Mouse (Mus musculus) heart, embryonic 16.5 days (tissue): Measurements from ENCODE around the gene Batf. TPM values are rescaled to one million over a fixed set of nuclear protein-coding genes. Genes with fewer than 3 reads are reported as not detected.
"Not testable (repeated sequence)": the region's sequence is repeated elsewhere in the genome, so short reads cannot be mapped to it uniquely, and the experiment has no call there.

ENCODE experiments used
- ATAC-seq: fragments of 200-750 bp; cut with Nextera tagmentation; replicated peaks from 2 replicates; pipeline ENCODE4 v1.8.0; 2017; ENCODE audit warnings: moderate number of reproducible peaks; ENCODE audit not compliant: insufficient read depth, low FRiP score; ENCODE audit errors: extremely low read depth
- H3K27ac ChIP-seq: fragments of 300-500 bp; sonication (generic); 2 replicates; pipeline ENCODE4 v1.5.1; 2014; ENCODE audit warnings: mild to moderate bottlenecking, low read length, control low read depth, moderate library complexity
- H3K27me3 ChIP-seq: fragments of 300-500 bp; sonication (generic); 2 replicates; pipeline ENCODE4 v1.6.1; 2014; ENCODE audit warnings: low read length, mixed read lengths; ENCODE audit not compliant: control insufficient read depth, insufficient read depth
- H3K36me3 ChIP-seq: fragments of 300-500 bp; sonication (generic); 2 replicates; pipeline ENCODE4 v1.6.1; 2014; ENCODE audit not compliant: control insufficient read depth, insufficient read depth
- H3K4me1 ChIP-seq: fragments of 300-500 bp; sonication (generic); 2 replicates; pipeline ENCODE4 v1.6.1; 2014; ENCODE audit warnings: low read length, mixed read lengths; ENCODE audit not compliant: control insufficient read depth, insufficient read depth
- H3K4me2 ChIP-seq: fragments of 300-500 bp; sonication (generic); 2 replicates; pipeline ENCODE4 v1.6.1; 2014; ENCODE audit warnings: low read depth, mild to moderate bottlenecking, control low read depth, low read length
- H3K4me3 ChIP-seq: fragments of 300-500 bp; sonication (generic); 2 replicates; pipeline ENCODE4 v1.5.1; 2014; ENCODE audit warnings: mild to moderate bottlenecking, control low read depth, low read length
- H3K9ac ChIP-seq: fragments of 300-500 bp; sonication (generic); 2 replicates; pipeline ENCODE4 v1.6.1; 2014; ENCODE audit warnings: low read length, control low read depth
- H3K9me3 ChIP-seq: fragments of 300-500 bp; sonication (generic); replicated peaks from 2 replicates; pipeline ENCODE4 v1.6.1; 2016; ENCODE audit warnings: low read length; ENCODE audit not compliant: control insufficient read depth
- WGBS: fragments of 180-500 bp; shearing (Covaris S2); extraction: QIAGEN DNeasy Blood & Tissue Kit; methylation state at CpG from one replicate; pipeline ENCODE4 v1.1.7; 2014; 5-methylcytosine and 5-hydroxymethylcytosine counted together
- polyA plus RNA-seq: library from polyadenylated mRNA; unstranded; fragments of >200 nt; fragmentation: Nextera tagmentation; extraction: Ambion mirVana; gene quantifications from 2 replicates; pipeline ENCODE4 v1.2.1, GENCODE M21; 2015

The Batf gene
- polyA plus RNA-seq, 1 experiment from 2014 or later = 6.8 TPM

GRCm38 (mm10) chr12:85696436-85696835 lies 10.0 kb downstream of the Batf start:
- Histone ChIP-seq H3K27ac (no peak overlapping the region), H3K4me2 (no peak overlapping the region), H3K9ac (no peak overlapping the region), H3K4me1 (0 out of 2 replicates have a peak, but pooled peaks cover 3% of the 10 kb centered on the region), H3K36me3 (no peaks in the 10 kb centered on the region), H3K9me3 (no peaks in the 10 kb centered on the region), H3K4me3 (no peak overlapping the region), H3K27me3 (no peaks in the 10 kb centered on the region)
- no peak for ATAC-seq
- 82% methylated on average over 5 of the region's 5 CpGs for WGBS

GRCm38 (mm10) chr12:85698179-85698578 lies 11.7 kb downstream of the Batf start:
- Histone ChIP-seq H3K27ac (peak overlapping the region; percentile 38; the same call in 1 of the 2 replicates), H3K4me3 (peak overlapping the region; percentile 35), H3K9ac (peak overlapping the region; percentile 28; the same call in 1 of the 2 replicates), H3K4me2 (peak overlapping the region; percentile 57)
- H3K27me3 ChIP-seq, H3K36me3 ChIP-seq, H3K4me1 ChIP-seq, H3K9me3 ChIP-seq: not testable (repeated sequence)
- ATAC-seq = peak; percentile 94
- 12% methylated on average over 11 of the region's 37 CpGs for WGBS

GRCm38 (mm10) chr12:85700191-85700841 lies 13.8 kb downstream of the Batf start:
- no peak overlapping the region for H3K9ac ChIP-seq
- ATAC-seq = no peak
- no peaks in the 10 kb centered on the region for H3K27me3 ChIP-seq
- H3K27ac ChIP-seq = no peak overlapping the region
- H3K9me3 ChIP-seq = no peaks in the 10 kb centered on the region
- H3K36me3 ChIP-seq = no peaks in the 10 kb centered on the region
- H3K4me1 ChIP-seq = peaks cover 9% of the 10 kb centered on the region
- no peak overlapping the region for H3K4me3 ChIP-seq
- WGBS = 70% methylated on average over 6 of the region's 6 CpGs
- no peak overlapping the region for H3K4me2 ChIP-seq

- H3K27ac ChIP-seq = no peak overlapping the region
- no peak for ATAC-seq
- H3K4me2 ChIP-seq = no peak overlapping the region
- 73% methylated on average over 7 of the region's 7 CpGs for WGBS
- no peak overlapping the region for H3K4me3 ChIP-seq
- no peak overlapping the region for H3K9ac ChIP-seq
- H3K36me3 ChIP-seq = no peaks in the 10 kb centered on the region
- peaks cover 12% of the 10 kb centered on the region for H3K4me1 ChIP-seq
- H3K27me3 ChIP-seq = no peaks in the 10 kb centered on the region
- no peaks in the 10 kb centered on the region for H3K9me3 ChIP-seq
Observed at GRCm38 (mm10) chr12:85700842-85701223, 14.4 kb downstream of the Batf start.

GRCm38 (mm10) chr12:85702166-85703055 lies 15.9 kb downstream of the Batf start:
- Histone ChIP-seq H3K36me3 (no peaks in the 10 kb centered on the region), H3K4me1 (peaks cover 16% of the 10 kb centered on the region), H3K27ac (no peak overlapping the region), H3K27me3 (no peaks in the 10 kb centered on the region), H3K4me2 (no peak overlapping the region), H3K9me3 (no peaks in the 10 kb centered on the region), H3K4me3 (no peak overlapping the region), H3K9ac (no peak overlapping the region)
- WGBS = 77% methylated on average over 15 of the region's 15 CpGs
- ATAC-seq = no peak

GRCm38 (mm10) chr12:85703507-85703906 lies 17.0 kb downstream of the Batf start:
- Histone ChIP-seq H3K27ac (no peak overlapping the region), H3K27me3 (no peaks in the 10 kb centered on the region), H3K4me1 (peaks cover 15% of the 10 kb centered on the region), H3K4me3 (no peak overlapping the region), H3K36me3 (no peaks in the 10 kb centered on the region), H3K4me2 (no peak overlapping the region), H3K9me3 (no peaks in the 10 kb centered on the region), H3K9ac (no peak overlapping the region)
- ATAC-seq = no peak
- 52% methylated on average over 3 of the region's 3 CpGs for WGBS

- H3K4me1 ChIP-seq = peaks cover 13% of the 10 kb centered on the region
- H3K9ac ChIP-seq = 0 out of 2 replicates have a peak overlapping the region, but pooled peaks have one; percentile 80
- H3K27ac ChIP-seq = peak overlapping the region; percentile 87
- no peak for ATAC-seq
- H3K27me3 ChIP-seq = no peaks in the 10 kb centered on the region
- H3K4me2 ChIP-seq = no peak overlapping the region
- H3K36me3 ChIP-seq = no peaks in the 10 kb centered on the region
- no peak overlapping the region for H3K4me3 ChIP-seq
- WGBS = 64% methylated on average over 7 of the region's 7 CpGs
- H3K9me3 ChIP-seq = no peaks in the 10 kb centered on the region
Observed at GRCm38 (mm10) chr12:85704566-85704965, 18.1 kb downstream of the Batf start.

GRCm38 (mm10) chr12:85705002-85705830 lies 18.7 kb downstream of the Batf start:
- Histone ChIP-seq H3K4me2 (peak overlapping the region; percentile 97), H3K9me3 (no peaks in the 10 kb centered on the region), H3K27ac (peak overlapping the region; percentile 87), H3K9ac (peak overlapping the region; percentile 80), H3K4me1 (peaks cover 13% of the 10 kb centered on the region), H3K36me3 (no peaks in the 10 kb centered on the region), H3K27me3 (no peaks in the 10 kb centered on the region), H3K4me3 (peak overlapping the region; percentile 63)
- 7% methylated on average over 20 of the region's 20 CpGs for WGBS
- ATAC-seq = peak; percentile 85
